Mouse (Mus musculus) C2C12 (cell line): Measurements from ENCODE around the gene Tmem189.

Experiments
- CEBPB ChIP-seq: IDR thresholded peaks from one replicate; pipeline ENCODE4 v1.6.1; 2011; ENCODE audit warnings: low read depth, mild to moderate bottlenecking, control low read depth, moderate library complexity
- CTCF ChIP-seq: IDR thresholded peaks from one replicate; pipeline ENCODE4 v1.5.1; 2011; ENCODE audit not compliant: control insufficient read depth, insufficient read depth, insufficient read length
- FOSL1 ChIP-seq: IDR thresholded peaks from one replicate; pipeline ENCODE4 v1.8.0; 2011; ENCODE audit warnings: mild to moderate bottlenecking, low read length; ENCODE audit not compliant: poor library complexity, insufficient read depth, severe bottlenecking
- MAX ChIP-seq: IDR thresholded peaks from one replicate; pipeline ENCODE4 v1.6.1; 2011; ENCODE audit warnings: mild to moderate bottlenecking, control low read depth
- MYOD1 ChIP-seq: IDR thresholded peaks from one replicate; pipeline ENCODE4 v1.6.1; 2011; ENCODE audit warnings: low read depth; ENCODE audit not compliant: control insufficient read depth, insufficient read length
- MYOG ChIP-seq: IDR thresholded peaks from one replicate; pipeline ENCODE4 v1.6.1; 2011; ENCODE audit not compliant: control insufficient read depth, insufficient read length; ENCODE audit errors: extremely low read depth
- USF1 ChIP-seq: IDR thresholded peaks from one replicate; pipeline ENCODE4 v1.6.1; 2011; ENCODE audit warnings: low read depth, mild to moderate bottlenecking, control low read depth, moderate library complexity

DNA sequence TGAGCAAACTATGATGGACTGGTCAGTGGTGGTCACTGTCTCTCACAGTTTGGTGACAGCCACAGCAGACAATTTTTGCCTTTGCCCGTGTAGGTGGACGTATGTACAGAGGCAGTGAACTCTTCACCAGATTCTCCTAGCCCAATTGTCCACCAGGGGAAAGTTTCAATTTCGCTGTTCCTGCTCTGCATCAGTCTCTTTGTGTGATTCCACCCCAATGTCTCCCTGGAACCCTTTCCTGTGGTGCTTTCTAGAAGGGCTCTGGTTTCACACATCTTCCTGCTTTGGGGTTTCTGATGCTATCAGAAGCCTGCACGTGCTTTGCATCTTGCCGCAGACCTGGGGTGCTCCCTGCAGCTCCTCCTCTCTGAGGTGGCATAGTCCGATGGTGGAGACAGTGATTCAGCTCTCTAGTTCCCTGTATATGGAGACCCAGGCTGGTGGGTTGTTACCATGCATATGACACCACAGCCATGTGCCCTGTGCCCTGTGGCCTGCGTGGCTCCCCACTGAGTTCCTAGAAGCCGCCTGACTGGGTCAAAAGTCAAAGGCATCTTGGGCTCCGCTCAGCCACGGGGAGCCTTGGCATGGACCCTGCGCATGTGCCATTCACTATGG lies 34.1 kb upstream of the Tmem189 start:
- TF ChIP-seq CTCF (no peak), USF1 (no peak), MAX (no peak), CEBPB (no peak), MYOG (no peak), FOSL1 (no peak), MYOD1 (no peak)
